Mouse (Mus musculus) layer of hippocampus, postnatal 10 days (tissue): Measurements from ENCODE around the gene Serinc2. TPM values are rescaled to one million over a fixed set of nuclear protein-coding genes. Genes with fewer than 3 reads are reported as not detected.

Experiments used
- DNase-seq, 2 experiments: peaks; one replicate each; pipeline ENCODE4 v3.0.0; 2021; ENCODE audit warnings: low spot score in 2 of 2
- total RNA-seq, 2 experiments: library from RNA; stranded (reverse); gene quantifications; 2 replicates each; pipeline ENCODE4 v1.2.3; 2021

The Serinc2 gene
- total RNA-seq, 2 experiments from 2014 or later, result 6.3 to 6.4 TPM

- DNase-seq, result no peak
Measured at GRCm38 (mm10) chr4:130298877-130299628, 20.0 kb upstream of the Serinc2 start.

- no peak for DNase-seq
Measured at GRCm38 (mm10) chr4:130297123-130297529, 18.1 kb upstream of the Serinc2 start.

GRCm38 (mm10) chr4:130296243-130296965, 17.4 kb upstream of the Serinc2 start:
- no peak for DNase-seq

- DNase-seq, result no peak
Measured at GRCm38 (mm10) chr4:130295047-130295745, 16.2 kb upstream of the Serinc2 start.

DNA sequence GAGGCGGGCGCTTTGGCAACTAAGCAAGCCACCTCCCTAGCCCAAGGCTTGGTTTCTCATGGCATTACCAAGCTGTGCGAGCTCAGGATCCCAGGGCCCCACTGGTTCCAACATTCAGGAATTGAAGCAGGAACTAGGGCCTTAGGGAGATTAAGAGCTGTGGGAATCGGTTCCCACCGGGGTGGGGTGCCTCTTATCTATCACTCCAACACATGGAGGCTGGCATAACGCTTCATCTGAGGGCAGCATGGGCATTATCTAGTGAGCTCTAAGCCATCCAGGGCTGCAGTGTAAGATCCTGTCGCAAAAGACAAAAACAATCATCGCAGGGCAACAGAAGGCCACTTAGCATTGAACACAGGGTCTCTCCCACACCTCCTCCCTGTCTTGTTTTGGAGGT, 15.5 kb upstream of the Serinc2 start:
- DNase-seq, result no peak

GRCm38 (mm10) chr4:130292271-130292670, 13.3 kb upstream of the Serinc2 start:
- peak; percentile 74 to 79 for DNase-seq

DNA sequence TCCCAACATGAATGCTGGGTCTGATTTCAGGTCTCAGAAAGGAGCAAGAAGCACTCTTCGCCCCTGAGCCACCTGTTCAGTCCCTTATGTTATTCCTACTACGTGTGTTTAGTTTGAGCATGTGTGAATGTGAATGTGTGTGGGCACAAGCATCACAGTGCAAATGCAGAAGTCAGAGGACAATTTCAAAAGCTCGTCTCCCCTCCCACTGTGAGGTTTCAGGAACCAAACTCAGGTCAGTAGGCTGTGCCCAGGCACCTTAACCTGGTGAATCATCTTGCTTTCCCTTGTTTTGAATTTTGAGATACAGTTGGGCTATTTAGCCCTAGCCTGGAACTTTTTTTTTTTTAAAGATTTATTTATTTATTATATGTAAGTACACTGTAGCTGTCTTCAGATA, 10.8 kb upstream of the Serinc2 start:
- no peak for DNase-seq

- DNase-seq, result no peak
Measured at GRCm38 (mm10) chr4:130286531-130286930, 7.5 kb upstream of the Serinc2 start.

DNA sequence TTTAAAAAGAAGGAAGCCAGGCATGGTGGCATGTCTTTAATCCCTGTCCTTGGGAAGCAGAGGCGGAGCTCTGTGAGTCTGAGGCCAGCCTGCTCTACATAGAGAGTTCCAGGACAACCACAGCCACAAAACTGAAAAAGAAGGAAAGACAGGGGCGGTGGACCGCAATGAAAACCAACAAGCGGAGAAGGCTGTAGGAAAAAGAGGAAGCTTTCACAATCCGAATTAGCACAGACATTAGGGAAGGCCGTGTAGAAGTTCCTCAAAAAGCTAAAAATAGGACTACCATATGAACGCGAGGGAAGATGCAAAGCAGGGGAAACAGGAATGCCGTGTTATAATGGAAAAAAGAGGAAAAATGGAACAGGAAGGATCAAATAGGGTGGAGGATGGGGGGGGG, 4.8 kb upstream of the Serinc2 start:
- DNase-seq, result no peak

DNA sequence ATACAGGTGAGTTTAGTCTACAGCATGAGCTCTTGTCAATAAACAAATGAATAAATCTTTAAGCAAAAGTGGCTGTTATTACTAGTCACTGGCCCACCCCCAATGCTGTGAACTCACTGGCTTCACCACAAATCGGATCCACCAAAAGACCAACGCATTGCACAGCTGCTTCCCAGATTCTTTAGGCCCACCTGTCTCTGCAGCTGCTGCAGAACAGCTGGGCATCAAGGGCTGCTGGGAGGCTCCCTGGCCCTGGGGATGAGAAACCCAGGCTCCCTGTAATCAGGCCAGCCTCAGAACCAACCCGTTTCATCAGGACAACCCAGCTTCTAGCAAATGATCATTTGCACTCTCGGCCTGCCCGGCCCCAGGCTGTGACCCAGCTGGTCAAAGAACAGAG, 3.9 kb upstream of the Serinc2 start:
- DNase-seq, result no peak

DNA sequence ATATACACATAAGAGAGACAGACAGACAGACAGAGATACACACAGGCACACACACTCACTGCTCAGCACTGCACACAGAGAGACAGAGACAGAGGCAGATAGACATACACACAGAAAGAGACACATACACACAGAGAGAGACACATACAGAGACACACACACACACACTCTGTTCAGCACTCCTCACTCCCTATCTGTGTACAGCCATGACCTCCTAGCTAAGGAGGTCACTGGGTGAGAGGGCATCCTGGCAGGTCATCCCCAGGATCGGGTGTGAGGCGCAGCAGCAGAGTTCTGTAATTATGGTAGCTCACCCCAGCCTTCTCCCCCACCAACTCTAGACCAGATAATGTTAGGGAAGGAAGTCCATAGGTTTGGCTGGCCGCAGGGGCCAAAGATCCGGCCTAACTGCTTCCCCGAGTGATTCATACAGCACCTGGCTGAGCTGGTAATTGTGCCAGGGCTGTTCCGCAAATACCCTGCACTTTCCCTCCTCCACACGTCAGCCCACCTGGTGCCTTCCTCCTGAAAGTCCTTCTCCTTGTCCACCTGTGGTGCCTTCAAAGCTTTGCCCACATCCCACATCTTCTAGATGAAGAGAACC, 2.3 kb downstream of the Serinc2 start:
- DNase-seq, result no peak

- no peak for DNase-seq
Measured at GRCm38 (mm10) chr4:130275823-130276105, 3.2 kb downstream of the Serinc2 start.

- peak in 1 of 2 experiments; percentile 33 for DNase-seq
Measured at GRCm38 (mm10) chr4:130275016-130275822, 3.8 kb downstream of the Serinc2 start.

GRCm38 (mm10) chr4:130274346-130275015, 4.5 kb downstream of the Serinc2 start:
- peak; percentile 43 to 52 for DNase-seq

DNA sequence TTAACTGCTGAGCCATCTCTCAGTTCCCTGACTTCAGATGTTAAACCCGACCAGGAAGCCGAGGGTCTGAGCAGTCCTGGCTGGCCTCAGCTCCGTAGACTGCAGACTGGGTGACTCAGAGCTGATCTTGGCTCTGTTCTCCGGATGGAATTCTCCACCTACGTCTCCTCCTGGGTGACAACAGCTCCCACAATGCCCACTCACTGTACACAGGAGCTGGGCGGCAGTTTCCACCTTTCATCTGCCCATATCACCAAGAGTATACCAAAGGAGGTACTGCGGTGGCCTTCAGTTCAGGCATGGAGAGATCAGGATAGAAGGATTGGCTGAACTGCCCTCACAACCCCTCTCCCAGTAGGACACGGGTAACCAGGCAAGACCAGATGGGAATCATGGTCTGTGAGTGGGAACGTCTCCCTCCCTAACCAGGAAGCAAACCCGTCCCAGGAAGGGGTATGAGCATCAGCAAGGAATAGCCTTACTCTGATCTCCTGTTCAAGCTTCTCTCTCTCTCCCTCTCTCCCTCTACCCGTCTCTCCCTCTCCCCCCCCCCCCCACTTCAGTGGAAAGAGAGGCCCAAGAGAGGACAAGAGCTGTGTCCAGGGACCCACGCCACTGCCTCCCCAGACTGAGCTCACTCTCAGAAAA, 5.2 kb downstream of the Serinc2 start:
- DNase-seq, result peak in 1 of 2 experiments; percentile 40

DNA sequence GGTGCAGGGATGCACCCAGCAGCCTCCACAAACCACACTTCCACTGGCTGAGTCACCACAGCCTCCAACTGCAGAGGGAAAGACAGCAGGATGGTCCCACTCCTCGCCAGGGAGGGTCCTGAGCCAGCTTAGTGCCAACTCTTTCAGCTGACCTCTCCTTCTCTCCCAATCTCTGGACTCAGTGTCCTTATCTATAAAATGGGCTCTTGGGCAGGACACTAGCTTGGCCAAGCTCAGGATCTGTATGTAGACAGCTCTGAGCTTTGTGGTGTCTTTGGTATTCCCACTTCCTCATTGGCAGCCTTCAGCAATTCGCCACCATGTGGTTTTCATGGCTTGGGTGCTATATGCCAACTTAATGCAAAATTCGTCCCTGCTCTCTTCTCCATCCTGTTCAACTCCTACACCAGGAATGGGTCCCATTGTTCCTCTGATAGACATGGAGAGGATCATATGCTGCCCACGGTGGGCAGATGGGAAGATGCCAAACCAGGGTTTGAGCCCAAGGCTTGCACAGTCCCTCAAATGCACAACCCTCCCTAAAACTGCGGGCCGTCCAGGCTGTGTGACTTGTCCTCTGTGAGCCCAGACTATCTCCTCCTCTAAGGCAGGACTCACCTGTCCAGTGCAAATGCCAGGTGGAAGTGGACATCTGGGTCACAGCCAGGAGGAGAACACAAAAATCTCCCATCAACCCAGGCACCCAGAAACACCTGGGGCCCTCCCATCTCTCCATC, 8.2 kb downstream of the Serinc2 start:
- DNase-seq, result no peak

- DNase-seq, result peak; percentile 61 to 62
Measured at GRCm38 (mm10) chr4:130270089-130270488, 8.9 kb downstream of the Serinc2 start.

DNA sequence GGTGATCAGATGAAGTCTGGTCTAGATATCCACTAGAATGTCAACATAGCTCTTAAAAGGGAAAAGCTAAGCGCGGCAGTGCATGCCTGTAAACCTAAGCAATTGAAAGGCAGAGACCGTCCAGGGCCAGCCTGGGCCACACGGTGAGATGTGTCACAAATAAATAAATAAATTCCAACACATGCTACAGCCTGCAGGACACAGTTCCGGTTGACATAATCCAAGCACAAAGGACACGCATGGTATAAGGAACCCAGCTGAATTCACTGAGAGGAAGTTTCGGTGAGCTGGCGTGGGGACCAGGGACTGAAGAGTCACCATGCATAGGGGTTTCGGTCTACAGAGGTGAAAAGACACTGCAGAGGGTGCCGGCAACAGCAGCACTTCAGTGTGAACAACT, 10.3 kb downstream of the Serinc2 start:
- DNase-seq, result no peak

- no peak for DNase-seq
Measured at GRCm38 (mm10) chr4:130267069-130267468, 11.9 kb downstream of the Serinc2 start.
